Mouse (Mus musculus): ENCODE data around the gene Cep19.

- TF ChIP-seq CTCF (IDR thresholded peaks at IDR 0.05) (no peak), POLR2A (IDR thresholded peaks at IDR 0.05; ENCODE audit: insufficient read depth, low read depth, low read length) (no peak), EP300 (IDR thresholded peaks at IDR 0.05; ENCODE audit: insufficient read depth, low read depth, low read length) (no peak)
Measured at GRCm38 (mm10) chr16:32059840-32060523, 39.6 kb upstream of the Cep19 start.
